Mouse (Mus musculus) kidney, adult 18-20 months (tissue): ENCODE data around the gene Gna11.

Source experiments
- DNase-seq: peaks from one replicate; pipeline ENCODE4 v3.0.0; 2021

The Gna11 gene

GRCm38 (mm10) chr10:81565257-81566228, 20.6 kb upstream of the Gna11 start:
- DNase-seq = no peak

GRCm38 (mm10) chr10:81564734-81565133, 19.7 kb upstream of the Gna11 start:
- peak; percentile 72 for DNase-seq

GRCm38 (mm10) chr10:81564216-81564615, 19.2 kb upstream of the Gna11 start:
- DNase-seq = peak; percentile 72

GRCm38 (mm10) chr10:81563481-81563880, 18.5 kb upstream of the Gna11 start:
- DNase-seq = no peak

- DNase-seq = no peak
Measured at GRCm38 (mm10) chr10:81562411-81562810, 17.4 kb upstream of the Gna11 start.

- peak; percentile 63 for DNase-seq
Measured at GRCm38 (mm10) chr10:81560719-81561459, 15.9 kb upstream of the Gna11 start.

GRCm38 (mm10) chr10:81559627-81560539, 14.9 kb upstream of the Gna11 start:
- DNase-seq = peak; percentile 75

GRCm38 (mm10) chr10:81559163-81559626, 14.2 kb upstream of the Gna11 start, which contains the start of gene Aes:
Gene Aes, plus strand, starts transcription at chr10:81559488.
- peak; percentile 88 for DNase-seq

GRCm38 (mm10) chr10:81557491-81557890, 12.5 kb upstream of the Gna11 start:
- DNase-seq = no peak

- no peak for DNase-seq
Measured at GRCm38 (mm10) chr10:81556282-81556681, 11.3 kb upstream of the Gna11 start.

- no peak for DNase-seq
Measured at GRCm38 (mm10) chr10:81553807-81554755, 9.1 kb upstream of the Gna11 start.

GRCm38 (mm10) chr10:81553232-81553631, 8.2 kb upstream of the Gna11 start:
- DNase-seq = no peak

- DNase-seq = peak; percentile 87
Measured at GRCm38 (mm10) chr10:81551597-81552102, 6.7 kb upstream of the Gna11 start.

GRCm38 (mm10) chr10:81550257-81550656, 5.3 kb upstream of the Gna11 start:
- peak; percentile 69 for DNase-seq

GRCm38 (mm10) chr10:81548944-81549343, 4.0 kb upstream of the Gna11 start:
- no peak for DNase-seq

- no peak for DNase-seq
Measured at GRCm38 (mm10) chr10:81546788-81547571, 2.0 kb upstream of the Gna11 start.

- DNase-seq = no peak
Measured at GRCm38 (mm10) chr10:81546332-81546731, 1.3 kb upstream of the Gna11 start.

- peak; percentile 31 for DNase-seq
Measured at GRCm38 (mm10) chr10:81544296-81545160, 462 bp downstream of the Gna11 start.

- no peak for DNase-seq
Measured at GRCm38 (mm10) chr10:81543633-81544032, 1.4 kb downstream of the Gna11 start.
